Mouse (Mus musculus): Measurements from ENCODE around the gene Rpl38. TPM values are rescaled to one million over a fixed set of nuclear protein-coding genes. Genes with fewer than 3 reads are reported as not detected.
"Not testable (repeated sequence)": the region's sequence is repeated elsewhere in the genome, so short reads cannot be mapped to it uniquely, and the experiment has no call there.

Gene Rpl38
- polyA plus RNA-seq, 1 experiment from 2014 or later = 1,077 TPM

DNA sequence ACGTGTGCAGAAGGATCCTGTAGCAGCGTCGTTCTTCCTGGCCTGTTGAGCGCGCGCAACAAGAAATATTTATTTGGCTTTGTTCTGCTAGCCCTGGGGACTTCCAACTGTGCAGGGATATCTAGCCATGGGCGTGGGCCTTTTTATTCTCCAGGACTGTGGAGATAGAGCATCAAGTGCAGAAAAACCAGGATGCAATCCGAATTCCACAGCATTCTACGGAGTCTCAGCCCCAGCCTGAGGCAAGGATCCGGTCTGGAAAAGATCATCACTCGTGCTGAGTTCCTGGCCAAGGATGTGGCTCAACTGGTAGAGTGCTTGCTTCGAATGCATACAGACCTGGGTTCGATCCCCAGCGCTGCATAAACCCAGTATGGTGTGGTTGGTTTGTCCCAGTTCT lies 6.2 kb upstream of the Rpl38 start:
- no peak overlapping the region for H3K4me2 ChIP-seq
- H3K4me3 ChIP-seq = no peak overlapping the region
- no peak overlapping the region for H3K9ac ChIP-seq
- H3K27me3 ChIP-seq = peaks cover 12% of the 10 kb centered on the region; the same call in 1 of the 2 replicates
- no peak overlapping the region for H3K27ac ChIP-seq
- H3K36me3 ChIP-seq (ENCODE audit: poor library complexity, severe bottlenecking) = no peaks in the 10 kb centered on the region
- 90% methylated on average over 14 of the region's 14 CpGs for WGBS
- H3K9me3 ChIP-seq (replicated peaks) = no peaks in the 10 kb centered on the region
- no peak for ATAC-seq
- H3K4me1 ChIP-seq = peaks cover 5% of the 10 kb centered on the region; the same call in 1 of the 2 replicates

DNA sequence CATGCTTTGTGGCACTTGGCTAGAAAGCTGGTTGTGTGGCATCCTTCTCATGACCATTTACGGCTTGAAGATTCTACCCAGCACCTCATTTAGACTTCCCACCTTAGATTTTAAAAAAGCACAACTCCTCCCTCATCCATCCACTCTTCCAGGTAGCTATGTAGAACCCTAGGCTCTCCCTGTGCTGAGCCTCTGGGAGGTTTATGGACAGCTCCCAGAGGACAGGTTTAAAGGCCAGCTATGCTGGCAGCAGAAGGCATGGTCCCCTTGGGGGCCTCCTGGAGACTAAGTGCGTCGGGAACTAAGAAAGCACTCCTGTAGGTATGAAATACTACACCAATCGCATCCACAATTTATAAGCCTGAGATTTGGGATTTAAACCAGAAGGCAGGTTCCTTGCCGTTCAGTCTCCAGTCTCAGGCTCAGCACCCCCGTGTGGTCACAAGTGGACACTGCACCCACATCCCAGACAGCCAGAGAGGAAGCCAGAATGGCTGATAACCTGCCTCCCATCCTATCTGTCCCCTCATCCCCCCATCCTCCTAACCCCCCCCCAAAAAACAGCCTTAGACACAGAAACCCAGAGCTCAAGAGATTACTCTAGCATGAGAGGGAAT lies 5.5 kb upstream of the Rpl38 start:
- 35% methylated on average over 6 of the region's 6 CpGs for WGBS
- ATAC-seq = peak; percentile 30; the same call in 1 of the 2 replicates
- no peaks in the 10 kb centered on the region for H3K36me3 ChIP-seq (ENCODE audit: poor library complexity, severe bottlenecking)
- no peaks in the 10 kb centered on the region for H3K4me1 ChIP-seq
- no peak overlapping the region for H3K9ac ChIP-seq
- H3K9me3 ChIP-seq (replicated peaks) = no peaks in the 10 kb centered on the region
- H3K4me3 ChIP-seq = no peak overlapping the region
- H3K4me2 ChIP-seq = no peak overlapping the region
- no peak overlapping the region for H3K27ac ChIP-seq
- peaks cover 12% of the 10 kb centered on the region; the same call in 1 of the 2 replicates for H3K27me3 ChIP-seq

DNA sequence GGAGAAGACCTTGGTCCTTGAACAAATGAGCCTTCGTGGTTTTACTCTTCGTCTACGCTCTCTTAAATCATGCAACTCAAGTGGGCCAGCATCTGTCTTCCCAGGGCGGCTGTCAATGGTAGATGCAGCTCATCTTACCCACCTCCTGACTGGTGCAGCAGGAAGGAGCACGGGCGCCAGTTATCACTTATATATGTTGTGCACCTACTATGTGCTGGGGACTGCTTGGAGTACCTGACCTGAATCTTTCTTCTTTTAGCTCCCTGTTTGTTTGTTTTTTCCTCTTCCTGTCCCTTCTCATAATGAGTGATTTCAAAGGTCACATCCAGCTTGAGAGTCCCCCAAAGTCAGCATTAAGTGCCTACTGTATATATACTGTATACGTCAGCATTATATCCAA lies 4.2 kb upstream of the Rpl38 start:
- ATAC-seq = no peak
- 86% methylated on average over 7 of the region's 7 CpGs for WGBS

DNA sequence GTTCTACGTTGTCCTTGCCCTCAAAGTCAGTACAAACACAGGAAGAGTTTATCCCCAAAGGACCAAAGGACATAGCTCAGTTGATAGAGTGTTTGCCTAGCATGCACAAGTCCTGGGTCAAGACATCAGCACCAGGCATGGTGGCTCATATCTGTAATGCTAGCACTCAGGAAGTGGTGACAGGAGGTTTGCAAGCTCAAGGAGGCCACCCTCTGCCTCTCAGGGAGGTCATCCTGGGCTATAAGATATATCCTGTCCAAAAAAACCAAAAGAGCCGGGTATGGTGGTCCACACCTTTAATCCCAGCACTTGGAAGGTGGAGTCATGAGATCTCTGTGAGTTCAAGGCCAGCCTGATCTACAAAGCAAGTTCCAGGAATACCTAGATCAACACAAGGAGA lies 2.9 kb upstream of the Rpl38 start:
- peaks cover 3% of the 10 kb centered on the region for H3K36me3 ChIP-seq (ENCODE audit: poor library complexity, severe bottlenecking)
- no peak overlapping the region for H3K27ac ChIP-seq
- peaks cover 13% of the 10 kb centered on the region for H3K4me1 ChIP-seq
- H3K9ac ChIP-seq = no peak overlapping the region
- no peak overlapping the region for H3K4me3 ChIP-seq
- H3K9me3 ChIP-seq (replicated peaks) = no peaks in the 10 kb centered on the region
- ATAC-seq = no peak
- no peak overlapping the region for H3K4me2 ChIP-seq
- peaks cover 12% of the 10 kb centered on the region; the same call in 1 of the 2 replicates for H3K27me3 ChIP-seq
- 81% methylated on average over 2 of the region's 2 CpGs for WGBS

More for the DNA sequence above, 4.2 kb upstream of the Rpl38 start:
- Histone ChIP-seq H3K4me3 (no peak overlapping the region), H3K9ac (no peak overlapping the region), H3K27ac (no peak overlapping the region), H3K27me3 (peaks cover 12% of the 10 kb centered on the region; the same call in 1 of the 2 replicates), H3K4me1 (peaks cover under 1% of the 10 kb centered on the region), H3K9me3 (replicated peaks) (no peaks in the 10 kb centered on the region), H3K4me2 (no peak overlapping the region), H3K36me3 (ENCODE audit: poor library complexity, severe bottlenecking) (no peaks in the 10 kb centered on the region)

DNA sequence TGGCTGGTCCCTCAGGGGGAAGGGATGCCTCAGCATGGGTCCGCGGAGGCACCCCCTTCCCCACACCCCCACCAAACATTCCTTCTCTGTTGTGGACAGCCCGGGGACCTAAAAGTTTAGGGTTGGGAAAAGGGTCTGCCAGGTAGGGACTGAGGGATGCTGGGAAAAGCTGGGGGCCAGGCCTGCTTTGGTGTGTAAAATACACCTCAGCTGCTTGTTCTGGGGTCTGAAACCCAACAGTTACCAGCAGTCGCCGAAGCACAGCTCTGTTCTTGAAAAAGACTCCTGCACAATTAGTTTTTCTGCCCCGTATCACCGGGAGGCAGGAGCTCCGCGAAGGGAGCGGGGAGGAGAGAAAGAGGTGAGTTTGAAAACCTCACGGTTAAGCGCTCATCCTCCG lies 1.5 kb upstream of the Rpl38 start:
- Histone ChIP-seq H3K27me3 (peaks cover 12% of the 10 kb centered on the region; the same call in 1 of the 2 replicates), H3K4me2 (no peak overlapping the region), H3K9ac (no peak overlapping the region), H3K4me1 (peaks cover 20% of the 10 kb centered on the region), H3K27ac (no peak overlapping the region), H3K4me3 (no peak overlapping the region), H3K9me3 (replicated peaks) (no peaks in the 10 kb centered on the region), H3K36me3 (ENCODE audit: poor library complexity, severe bottlenecking) (peaks cover 16% of the 10 kb centered on the region)
- WGBS = 12% methylated on average over 13 of the region's 13 CpGs
- no peak for ATAC-seq

DNA sequence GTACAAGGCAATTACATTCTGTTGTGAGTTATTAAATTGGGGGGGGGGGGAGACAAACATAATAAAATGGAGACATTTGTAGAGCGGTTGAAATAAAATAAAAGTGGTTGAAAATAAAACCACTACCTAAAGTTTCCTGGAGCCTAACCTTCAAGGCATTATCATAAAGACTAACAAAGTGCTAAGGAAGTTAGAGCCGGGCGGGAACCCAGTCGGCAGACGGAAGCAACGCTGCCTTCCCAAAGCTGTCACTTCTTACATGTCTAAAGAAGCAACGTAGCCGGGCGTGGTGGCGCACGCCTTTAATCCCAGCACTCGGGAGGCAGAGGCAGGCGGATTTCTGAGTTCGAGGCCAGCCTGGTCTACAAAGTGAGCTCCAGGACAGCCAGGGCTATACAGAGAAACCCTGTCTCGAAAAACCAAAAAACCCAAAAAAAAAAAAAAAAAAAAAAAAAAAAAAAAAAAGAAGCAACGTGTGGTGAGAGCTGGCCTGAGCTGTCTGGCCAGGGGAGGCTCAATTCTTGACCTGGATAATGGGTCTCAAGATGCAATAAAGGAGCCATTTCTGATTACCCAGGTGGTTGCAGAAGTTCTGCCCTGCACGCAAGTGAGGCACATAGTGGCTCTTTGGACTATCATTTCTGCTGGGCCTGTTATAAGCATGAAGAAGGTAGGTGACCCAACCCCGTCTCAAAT lies 940 bp upstream of the Rpl38 start:
- Histone ChIP-seq H3K4me3 (no peak overlapping the region), H3K27ac (no peak overlapping the region), H3K9me3 (replicated peaks) (no peaks in the 10 kb centered on the region), H3K4me2 (no peak overlapping the region), H3K36me3 (ENCODE audit: poor library complexity, severe bottlenecking) (peaks cover 22% of the 10 kb centered on the region), H3K27me3 (peaks cover 12% of the 10 kb centered on the region; the same call in 1 of the 2 replicates), H3K4me1 (peaks cover 20% of the 10 kb centered on the region), H3K9ac (no peak overlapping the region)
- 64% methylated on average over 15 of the region's 18 CpGs for WGBS
- no peak for ATAC-seq

DNA sequence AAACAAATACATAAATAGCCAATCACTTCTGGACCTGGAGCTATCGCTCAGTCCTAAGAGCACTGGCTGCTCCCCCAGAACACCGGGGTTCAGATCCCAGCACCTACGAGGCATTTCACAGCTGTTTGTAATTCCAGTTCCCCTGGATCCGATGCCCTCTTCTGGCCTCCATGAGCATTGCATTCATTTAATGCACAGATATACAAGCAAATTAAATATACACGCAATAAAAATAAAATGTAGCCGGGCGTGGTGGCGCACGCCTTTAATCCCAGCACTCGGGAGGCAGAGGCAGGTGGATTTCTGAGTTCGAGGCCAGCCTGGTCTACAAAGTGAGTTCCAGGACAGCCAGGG lies 415 bp upstream of the Rpl38 start:
- H3K9me3 ChIP-seq (replicated peaks); H3K4me2 ChIP-seq; H3K9ac ChIP-seq; H3K4me3 ChIP-seq; H3K27ac ChIP-seq; ATAC-seq: not testable (repeated sequence)
- Histone ChIP-seq H3K36me3 (ENCODE audit: poor library complexity, severe bottlenecking) (peaks cover 27% of the 10 kb centered on the region), H3K4me1 (peaks cover 20% of the 10 kb centered on the region), H3K27me3 (peaks cover 12% of the 10 kb centered on the region; the same call in 1 of the 2 replicates)
- WGBS = 28% methylated on average over 11 of the region's 11 CpGs

DNA sequence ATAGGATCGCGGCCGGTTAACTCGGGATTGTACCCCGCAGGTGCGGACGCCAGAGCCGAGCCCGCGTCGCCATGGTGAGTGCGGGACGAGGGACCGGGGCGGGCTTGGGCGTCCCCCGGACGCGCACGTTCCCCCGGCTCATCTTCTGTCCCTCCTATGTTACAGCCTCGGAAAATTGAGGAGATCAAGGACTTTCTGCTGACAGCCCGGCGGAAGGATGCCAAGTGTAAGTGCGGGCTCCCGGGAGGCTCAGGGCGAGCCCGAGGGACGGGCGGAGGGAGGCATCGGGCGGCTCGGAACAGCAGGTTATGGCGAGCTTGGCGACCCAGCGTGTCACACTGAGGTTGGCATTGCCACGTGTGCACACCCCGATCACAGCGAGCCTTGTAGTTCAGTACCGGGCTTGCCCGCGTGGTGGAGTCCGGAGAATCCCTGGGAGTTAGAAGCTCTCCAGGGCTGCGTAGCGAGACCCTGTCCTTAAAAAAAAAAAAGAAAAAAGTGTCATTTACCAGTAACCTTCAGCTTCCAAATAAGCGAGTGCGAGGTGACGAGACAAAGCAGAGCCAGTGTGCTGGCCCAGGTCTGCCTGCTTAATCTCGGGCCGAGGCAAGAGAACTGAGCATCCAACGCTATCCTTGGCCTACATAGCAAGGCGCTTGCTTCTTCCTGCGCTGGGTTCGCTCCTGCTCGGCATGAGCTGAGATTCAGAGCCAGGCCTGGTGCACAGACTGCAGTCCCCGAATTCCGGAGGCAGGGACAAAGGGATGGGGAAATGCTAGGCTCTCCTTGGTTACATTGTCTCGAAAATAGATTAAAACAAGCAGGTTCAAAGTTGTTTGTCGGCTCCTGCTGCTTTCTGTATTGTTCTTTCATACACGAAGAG lies 658 bp downstream of the Rpl38 start:
- no peaks in the 10 kb centered on the region for H3K9me3 ChIP-seq (replicated peaks)
- WGBS = under 1% methylated on average over 59 of the region's 60 CpGs
- ATAC-seq = peak; percentile 72
- H3K4me2 ChIP-seq = peak overlapping the region; percentile 95
- peaks cover 38% of the 10 kb centered on the region for H3K36me3 ChIP-seq (ENCODE audit: poor library complexity, severe bottlenecking)
- peak overlapping the region; percentile 89 for H3K9ac ChIP-seq
- peaks cover 10% of the 10 kb centered on the region; the same call in 1 of the 2 replicates for H3K27me3 ChIP-seq
- peaks cover 20% of the 10 kb centered on the region for H3K4me1 ChIP-seq
- peak overlapping the region; percentile 94 for H3K27ac ChIP-seq
- peak overlapping the region; percentile 93 for H3K4me3 ChIP-seq

DNA sequence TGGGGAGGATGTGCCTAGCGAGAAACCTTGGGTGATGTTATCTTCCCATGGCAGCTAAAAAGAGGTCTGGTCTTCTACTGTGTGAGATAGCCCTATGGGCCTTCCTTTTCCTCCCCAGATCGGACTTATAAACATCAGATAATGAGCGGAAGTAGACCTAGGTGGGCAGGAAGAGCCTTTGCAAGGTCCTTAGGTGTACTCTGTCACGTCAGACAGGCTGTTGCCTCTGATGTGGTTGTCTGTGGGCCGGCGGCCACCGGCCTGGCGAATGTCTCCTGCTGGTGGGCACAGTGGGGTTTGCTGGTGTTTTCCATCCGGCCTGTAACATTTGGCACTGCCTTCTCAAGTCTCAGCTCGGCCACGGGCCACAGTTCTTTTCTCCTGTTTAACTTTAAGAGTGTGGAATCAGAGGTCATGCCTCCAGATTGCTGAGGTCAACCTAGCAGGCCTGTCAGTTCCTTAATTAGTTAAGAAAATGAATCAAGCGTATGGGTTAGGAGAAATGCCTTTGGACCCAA lies 1.4 kb downstream of the Rpl38 start:
- peak overlapping the region; percentile 89 for H3K9ac ChIP-seq
- no peak for ATAC-seq
- H3K4me3 ChIP-seq = peak overlapping the region; percentile 93
- H3K4me1 ChIP-seq = peaks cover 20% of the 10 kb centered on the region
- H3K4me2 ChIP-seq = peak overlapping the region; percentile 95
- 0 out of 2 replicates have a peak, but pooled peaks cover 5% of the 10 kb centered on the region for H3K27me3 ChIP-seq
- no peaks in the 10 kb centered on the region for H3K9me3 ChIP-seq (replicated peaks)
- WGBS = 25% methylated on average over 12 of the region's 12 CpGs
- peaks cover 44% of the 10 kb centered on the region for H3K36me3 ChIP-seq (ENCODE audit: poor library complexity, severe bottlenecking)
- H3K27ac ChIP-seq = peak overlapping the region; percentile 94; the same call in 1 of the 2 replicates

DNA sequence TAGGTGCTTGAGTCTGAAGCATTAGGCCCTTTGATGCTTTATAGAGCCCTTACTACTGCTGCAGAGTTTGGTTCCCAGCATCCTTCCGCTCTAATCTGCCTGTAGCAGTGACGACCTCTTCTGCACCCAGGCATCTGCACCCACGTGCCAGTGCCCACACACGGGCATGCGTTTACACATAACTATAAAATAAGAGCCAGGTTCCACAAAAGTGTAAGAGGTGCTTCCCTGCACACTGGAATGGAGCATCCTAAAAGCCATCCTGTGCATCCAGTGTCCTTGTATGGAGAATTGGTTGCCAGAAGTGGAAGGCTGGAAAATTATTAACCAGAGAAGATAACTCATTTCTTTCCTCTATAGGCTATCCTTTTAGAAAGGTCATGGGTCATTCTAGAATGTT lies 2.8 kb downstream of the Rpl38 start:
- 94% methylated on average over 5 of the region's 5 CpGs for WGBS
- H3K4me1 ChIP-seq = peaks cover 33% of the 10 kb centered on the region
- no peak overlapping the region for H3K4me3 ChIP-seq
- peaks cover 1% of the 10 kb centered on the region for H3K27me3 ChIP-seq
- H3K4me2 ChIP-seq = no peak overlapping the region
- peaks cover 44% of the 10 kb centered on the region for H3K36me3 ChIP-seq (ENCODE audit: poor library complexity, severe bottlenecking)
- H3K9me3 ChIP-seq (replicated peaks) = no peaks in the 10 kb centered on the region
- no peak for ATAC-seq
- 0 out of 2 replicates have a peak overlapping the region, but pooled peaks have one; percentile 89 for H3K9ac ChIP-seq
- no peak overlapping the region for H3K27ac ChIP-seq

DNA sequence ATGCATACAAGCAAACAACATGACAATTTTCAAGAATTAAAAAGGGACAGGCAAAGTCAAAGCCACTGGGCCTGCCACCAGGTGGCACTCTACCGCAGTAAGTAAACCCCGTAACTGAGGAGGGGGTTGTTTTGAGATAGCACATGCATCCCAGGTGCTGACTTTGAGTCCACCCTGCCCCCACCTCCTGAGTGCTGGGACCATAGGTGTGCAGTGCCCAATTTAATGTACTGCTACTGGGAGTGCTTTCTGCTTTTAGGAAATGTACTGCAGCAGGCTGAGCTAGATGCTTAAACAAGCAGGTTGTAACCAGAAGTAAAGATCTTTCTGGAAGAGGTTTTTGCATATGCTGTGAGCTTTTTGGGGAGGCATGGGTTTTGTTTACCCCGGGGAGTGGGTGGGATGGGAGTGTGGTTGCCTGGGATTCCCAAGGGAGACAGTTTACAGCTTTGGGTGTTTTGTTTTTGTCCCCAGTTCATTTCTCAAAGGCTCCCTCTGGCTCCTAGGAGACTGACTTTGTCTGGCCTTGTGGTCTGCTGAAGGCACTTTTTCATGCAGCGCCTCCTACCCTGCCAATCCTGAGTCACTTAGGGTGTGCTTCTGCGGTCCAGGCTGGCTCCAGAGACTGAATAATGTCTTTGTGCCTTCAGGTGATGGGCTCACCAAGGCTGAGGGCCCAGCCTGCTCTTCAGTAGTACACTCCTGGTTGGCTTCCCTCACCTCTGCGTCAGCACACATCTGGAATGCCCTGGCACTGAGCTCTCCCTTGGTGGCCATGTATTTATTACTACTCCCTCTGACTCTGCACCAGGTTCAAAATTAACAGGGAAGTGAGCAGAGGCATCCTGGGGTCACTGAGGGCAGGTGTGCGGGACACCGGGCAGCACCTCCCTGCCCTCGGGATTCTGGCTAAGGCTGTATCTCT lies 4.7 kb downstream of the Rpl38 start:
- Histone ChIP-seq H3K27ac (no peak overlapping the region), H3K4me1 (peaks cover 47% of the 10 kb centered on the region)
- WGBS = 64% methylated on average over 9 of the region's 9 CpGs

More for the DNA sequence above, 4.7 kb downstream of the Rpl38 start:
- no peak for ATAC-seq
- Histone ChIP-seq H3K4me2 (no peak overlapping the region), H3K4me3 (no peak overlapping the region), H3K27me3 (peaks cover 6% of the 10 kb centered on the region), H3K9me3 (replicated peaks) (no peaks in the 10 kb centered on the region), H3K36me3 (ENCODE audit: poor library complexity, severe bottlenecking) (peaks cover 44% of the 10 kb centered on the region), H3K9ac (no peak overlapping the region)
